Mouse (Mus musculus) small intestine, adult 2 months (tissue): ENCODE data around the gene Cyp1a1.

Experiments used
- CTCF ChIP-seq: fragments of 200-500 bp; IDR thresholded peaks from 2 replicates; pipeline ENCODE4 v1.5.1; 2012; ENCODE audit warnings: low read depth, mild to moderate bottlenecking, control low read depth, inconsistent platforms, low read length, moderate library complexity, mixed read lengths; ENCODE audit not compliant: insufficient replicate concordance, insufficient read length; ENCODE audit errors: extremely low read depth
- POLR2A ChIP-seq: fragments of 200-500 bp; IDR thresholded peaks from 2 replicates; pipeline ENCODE4 v1.6.1; 2012; ENCODE audit warnings: low read depth, mild to moderate bottlenecking, control low read depth, inconsistent platforms, low read length, moderate library complexity

DNA sequence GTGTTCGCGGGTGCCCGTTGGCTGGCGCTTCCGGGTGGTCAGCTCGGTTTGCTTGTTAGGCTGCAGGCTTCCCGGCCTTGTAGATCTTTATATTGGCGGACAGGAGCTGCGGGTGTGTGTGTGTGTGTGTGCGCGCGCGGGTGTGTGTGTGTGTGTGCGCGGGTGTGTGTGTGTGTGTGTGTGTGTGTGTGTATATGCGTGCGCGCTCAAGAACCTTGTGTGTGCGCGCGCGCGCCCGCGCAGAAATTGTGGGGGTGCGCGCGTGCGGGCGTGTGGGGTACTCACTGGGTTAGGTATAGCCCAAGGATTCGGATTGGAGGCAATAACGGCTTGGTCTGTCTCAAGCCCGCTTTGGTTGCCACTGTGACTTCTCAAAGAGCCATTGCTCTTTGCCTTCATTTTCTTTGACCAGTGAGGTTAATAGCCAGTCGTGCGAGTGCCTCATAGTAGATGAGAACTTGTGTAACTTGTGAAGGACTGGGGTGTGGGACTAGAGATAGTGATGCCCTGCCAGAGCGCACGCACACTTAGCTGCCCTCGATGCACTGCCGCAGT lies 21.1 kb downstream of the Cyp1a1 start:
- TF ChIP-seq CTCF (no peak), POLR2A (no peak)
